Mouse (Mus musculus) adrenal gland (tissue): ENCODE results near the gene Cmtm2b.
"Not testable (repeated sequence)": the region's sequence is repeated elsewhere in the genome, so short reads cannot be mapped to it uniquely, and the experiment has no call there.

Source experiments
- intact Hi-C: fragments of 180-260 bp; cut with DNase I; formaldehyde crosslinking; loops from one replicate; pipeline ENCODE4 v1.15.1; 2025
- long read RNA-seq, 2 experiments: library from polyadenylated mRNA; unstranded; transcript quantifications; one replicate each; pipeline ENCODE4 v2.0.0; 2020; ENCODE audit warnings: borderline replicate concordance in 1 of 2; ENCODE audit not compliant: insufficient replicate concordance in 1 of 2

Cmtm2b gene
- long read RNA-seq, experiment 1, result 0 reads
- long read RNA-seq, experiment 2, partial matches to known transcripts, result 0 of 1 reads
- long read RNA-seq, experiment 2, other reads (novel, unspliced or antisense), result 1 of 1 reads

GRCm38 (mm10) chr8:104321930-104322329 lies at the start of gene Cmtm2b:
TSS of gene Cmtm2b (plus strand) at chr8:104322230.
- intact Hi-C loops, result not testable (repeated sequence)

GRCm38 (mm10) chr8:104293081-104293480 lies 28.9 kb upstream of the Cmtm2b start, which contains the start of gene Cmtm2a:
TSS of gene Cmtm2a (minus strand) at chr8:104293181.
- intact Hi-C loops, result not testable (repeated sequence)

DNA sequence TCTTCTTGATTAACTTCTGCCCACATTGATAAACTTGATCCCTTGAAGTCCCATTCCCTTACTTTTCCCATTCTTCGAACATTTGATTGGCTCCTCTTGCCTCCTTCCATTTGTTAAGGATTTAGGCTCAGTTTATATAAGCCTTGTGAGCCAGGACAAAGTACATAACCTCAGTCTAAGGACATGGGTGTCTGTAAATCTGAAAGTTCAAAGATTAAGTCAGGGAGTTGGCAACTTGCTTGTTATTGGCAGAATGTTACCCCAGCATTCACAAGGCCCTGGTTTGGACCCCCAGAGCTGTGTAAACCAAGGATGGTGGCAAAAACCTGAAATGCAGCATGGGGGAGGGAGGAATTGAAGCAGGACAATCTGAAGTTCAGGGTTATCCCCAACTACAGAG lies 27.6 kb upstream of the Cmtm2b start:
- intact Hi-C loops, result no loop called here

GRCm38 (mm10) chr8:104301577-104301976 lies 20.5 kb upstream of the Cmtm2b start:
- intact Hi-C loops, result not testable (repeated sequence)

DNA sequence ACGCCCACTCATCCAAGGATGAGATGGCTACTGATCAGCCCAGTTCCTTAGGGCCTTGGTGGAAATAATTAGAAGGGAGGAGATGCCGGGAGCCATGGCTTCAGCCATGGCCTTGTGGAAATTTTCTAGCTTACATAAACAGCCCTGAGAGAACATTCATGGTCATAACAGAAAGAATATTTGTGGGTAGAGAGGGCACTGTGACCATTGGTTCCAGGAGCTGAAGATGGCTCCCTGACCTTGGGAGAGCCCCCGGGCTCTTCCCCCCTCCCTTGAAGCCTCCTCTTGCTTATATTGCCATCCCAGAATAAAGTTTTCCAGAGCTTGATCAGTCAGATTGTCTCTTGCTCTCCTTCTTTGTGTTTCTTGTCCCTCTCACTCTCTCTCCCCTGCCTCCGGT lies 19.5 kb upstream of the Cmtm2b start:
- intact Hi-C loops, result not testable (repeated sequence)

- intact Hi-C loops, result no loop called here
Observed at GRCm38 (mm10) chr8:104304962-104305361, 17.1 kb upstream of the Cmtm2b start.

DNA sequence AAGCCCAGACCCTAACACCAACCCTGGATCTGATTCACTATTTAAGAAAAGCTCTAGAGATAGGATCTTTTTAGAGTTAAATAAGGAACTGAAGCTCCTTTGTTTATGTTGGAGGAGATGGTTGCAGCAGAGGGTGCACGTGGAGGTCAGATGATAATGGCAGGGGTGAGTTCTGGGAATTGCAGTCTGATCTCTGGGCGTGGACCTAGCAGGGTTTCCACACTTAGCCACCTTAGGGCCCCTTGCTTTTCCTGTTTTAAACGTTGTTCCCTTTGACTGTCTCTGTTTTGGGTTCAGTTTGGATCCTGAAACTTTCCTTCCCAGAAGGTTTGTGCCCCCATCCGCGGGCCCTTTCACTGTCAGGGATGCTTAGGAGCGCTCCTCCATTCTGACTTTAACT lies 13.7 kb upstream of the Cmtm2b start:
- intact Hi-C loops, result not testable (repeated sequence)

DNA sequence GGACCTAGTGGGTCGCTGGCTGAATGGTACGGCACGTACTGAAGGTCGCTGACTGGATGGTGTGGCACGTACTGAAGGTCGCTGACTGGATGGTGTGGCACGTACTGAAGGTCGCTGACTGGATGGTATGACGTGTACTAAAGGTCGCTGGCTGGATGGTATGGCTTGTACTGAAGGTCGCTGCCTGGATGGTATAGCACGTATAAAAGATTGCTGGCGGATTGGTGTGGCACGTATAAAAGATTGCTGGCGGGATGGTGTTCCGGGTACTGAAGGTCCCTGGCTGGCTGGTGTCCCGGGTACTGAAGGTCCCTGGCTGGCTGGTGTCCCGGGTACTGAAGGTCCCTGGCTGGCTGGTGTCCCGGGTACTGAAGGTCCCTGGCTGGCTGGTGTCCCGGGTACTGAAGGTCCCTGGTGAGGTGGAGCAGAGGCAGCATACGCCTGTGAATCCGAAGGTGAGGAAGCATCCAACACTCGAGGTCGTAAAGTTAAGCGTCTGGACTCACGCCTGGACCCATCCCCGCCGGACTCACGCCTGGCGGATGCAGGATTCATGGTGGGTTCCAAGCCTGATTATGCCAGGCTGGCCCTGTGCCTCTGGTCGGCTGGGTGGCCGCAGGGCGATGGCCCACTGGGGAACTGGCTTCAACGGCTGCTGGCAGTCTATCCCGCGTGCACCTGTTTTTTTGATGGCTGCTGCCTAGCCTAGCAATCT lies 12.4 kb upstream of the Cmtm2b start, which contains the start of the genes Gm45711 and Cmtm1:
TSS of gene Gm45711 (minus strand) at position 641 of the 715 bp plus-strand sequence.
TSS of gene Cmtm1 (minus strand) at position 705 of the 715 bp plus-strand sequence.
- intact Hi-C loops, result not testable (repeated sequence)

- intact Hi-C loops, result not testable (repeated sequence)
Observed at GRCm38 (mm10) chr8:104312023-104312422, 10.0 kb upstream of the Cmtm2b start.

- intact Hi-C loops, result no loop called here
Observed at GRCm38 (mm10) chr8:104313311-104313710, 8.7 kb upstream of the Cmtm2b start.

GRCm38 (mm10) chr8:104321267-104321666 lies 763 bp upstream of the Cmtm2b start, which contains the start of gene Gm11020:
TSS of gene Gm11020 (plus strand) at chr8:104321567.
- intact Hi-C loops, result not testable (repeated sequence)

DNA sequence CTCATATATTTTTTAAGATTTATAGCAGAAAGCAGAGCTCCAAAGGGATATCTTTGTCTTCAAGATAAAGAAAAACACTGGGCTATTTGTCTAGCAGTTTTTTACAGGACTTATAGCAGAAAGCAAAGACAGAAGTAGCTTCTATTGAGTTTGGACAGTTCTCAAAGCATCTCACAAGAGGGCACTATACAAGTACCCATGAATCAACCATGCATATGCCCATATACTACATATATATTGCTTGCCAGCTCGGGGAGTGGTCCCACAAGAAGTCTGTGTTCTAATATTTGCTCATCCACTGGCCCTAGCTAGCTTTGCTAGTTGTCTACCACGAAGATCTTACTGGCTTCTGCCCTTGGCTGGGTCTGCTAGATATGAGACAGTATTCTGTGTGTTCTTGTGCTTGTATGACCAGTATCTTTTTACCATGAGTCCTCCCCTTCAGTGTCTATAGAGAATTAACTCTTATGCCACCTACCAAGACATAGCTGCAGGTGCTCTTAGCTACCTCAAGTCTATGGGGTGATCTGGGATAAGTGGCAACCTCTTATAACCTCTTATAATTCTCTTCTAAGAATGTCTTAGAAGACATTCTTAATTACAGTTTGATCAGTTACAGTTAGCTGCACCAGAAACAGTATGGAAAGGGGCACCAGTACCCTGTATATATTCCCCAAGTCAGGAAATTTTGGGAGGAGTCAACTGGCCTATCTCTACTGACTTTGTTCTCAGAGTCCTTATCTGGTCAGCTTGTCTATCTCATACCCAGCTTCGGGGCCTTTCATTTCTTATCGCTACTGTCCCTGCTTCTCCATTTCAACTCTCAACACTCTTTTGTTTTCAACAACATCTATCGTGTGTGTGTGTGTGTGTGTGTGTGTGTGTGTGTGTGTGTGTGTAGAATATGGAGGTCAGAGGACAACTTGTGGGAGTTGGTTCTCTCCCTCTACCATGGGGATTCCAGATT lies 10.9 kb downstream of the Cmtm2b start:
- intact Hi-C loops, result no loop called here

DNA sequence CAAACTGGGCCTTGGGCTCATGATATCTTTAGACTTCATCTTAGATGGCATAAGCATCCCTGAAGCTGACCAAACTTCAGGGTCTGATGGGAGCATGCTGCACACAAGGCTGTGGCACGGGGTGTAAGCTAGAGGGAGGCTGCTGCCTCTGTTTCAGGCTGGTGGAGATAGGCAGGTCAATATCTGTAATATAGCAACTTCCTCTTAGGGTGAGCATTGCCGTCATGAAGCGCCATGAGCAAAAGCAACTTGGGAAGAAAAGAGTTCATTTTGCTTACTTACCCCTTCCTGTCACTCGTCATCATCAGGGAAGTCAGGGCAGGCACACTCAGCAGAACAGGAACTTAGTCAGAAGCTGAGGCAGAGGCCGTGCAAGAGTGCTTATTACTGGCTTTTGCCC lies 11.8 kb downstream of the Cmtm2b start:
- intact Hi-C loops, result no loop called here

- intact Hi-C loops, result no loop called here
Observed at GRCm38 (mm10) chr8:104334196-104334595, 12.2 kb downstream of the Cmtm2b start.

GRCm38 (mm10) chr8:104336806-104337205 lies 14.8 kb downstream of the Cmtm2b start:
- intact Hi-C loops, result no loop called here

- intact Hi-C loops, result no loop called here
Observed at GRCm38 (mm10) chr8:104337890-104338289, 15.9 kb downstream of the Cmtm2b start.

DNA sequence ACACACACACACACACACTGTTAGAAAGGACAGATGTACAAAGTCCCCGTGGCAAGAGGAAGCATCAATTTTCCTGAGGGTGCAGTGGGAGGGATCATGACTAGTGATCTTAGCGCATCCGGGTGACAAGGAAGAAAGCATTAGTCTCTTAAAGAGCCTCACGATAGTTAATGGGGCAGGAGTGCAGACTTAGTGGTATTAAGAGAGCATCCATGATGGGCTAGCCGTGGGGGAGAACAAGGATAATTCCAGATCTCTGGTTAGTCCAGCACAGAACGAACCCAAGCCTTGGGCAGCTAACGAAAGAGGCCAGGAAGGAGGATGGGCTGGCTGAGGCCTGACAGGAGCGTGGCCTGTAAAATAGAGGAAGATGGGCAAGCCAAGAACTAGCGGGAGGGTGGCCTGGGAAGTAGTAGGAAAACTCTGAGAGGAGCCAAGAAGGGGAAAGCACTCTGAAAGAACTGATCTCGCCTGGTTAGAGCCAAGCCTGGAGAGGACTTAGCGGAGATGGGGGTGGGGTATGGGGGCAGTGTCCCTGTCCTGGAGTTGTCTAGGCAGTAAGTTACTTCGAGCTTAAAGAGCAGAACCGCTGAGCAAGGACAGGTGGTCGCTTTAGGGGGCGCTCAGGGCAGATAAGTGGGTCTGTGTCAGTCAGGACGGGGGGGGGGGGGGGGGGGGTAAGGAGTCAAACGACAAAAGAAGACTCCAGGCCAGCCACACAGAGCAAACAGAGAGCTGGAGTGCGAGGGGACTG lies 17.4 kb downstream of the Cmtm2b start, which contains the start of gene Cmtm3:
TSS of gene Cmtm3 (plus strand) at position 182 of the 754 bp plus-strand sequence.
- intact Hi-C loops, result no loop called here

GRCm38 (mm10) chr8:104339983-104340232 lies 17.9 kb downstream of the Cmtm2b start:
- intact Hi-C loops, result loop anchor here (5.0 to 10.0 kb wide), 3 partner anchors 57 to 195 kb away; partner anchors contain the start of genes Cklf and Cmtm4

DNA sequence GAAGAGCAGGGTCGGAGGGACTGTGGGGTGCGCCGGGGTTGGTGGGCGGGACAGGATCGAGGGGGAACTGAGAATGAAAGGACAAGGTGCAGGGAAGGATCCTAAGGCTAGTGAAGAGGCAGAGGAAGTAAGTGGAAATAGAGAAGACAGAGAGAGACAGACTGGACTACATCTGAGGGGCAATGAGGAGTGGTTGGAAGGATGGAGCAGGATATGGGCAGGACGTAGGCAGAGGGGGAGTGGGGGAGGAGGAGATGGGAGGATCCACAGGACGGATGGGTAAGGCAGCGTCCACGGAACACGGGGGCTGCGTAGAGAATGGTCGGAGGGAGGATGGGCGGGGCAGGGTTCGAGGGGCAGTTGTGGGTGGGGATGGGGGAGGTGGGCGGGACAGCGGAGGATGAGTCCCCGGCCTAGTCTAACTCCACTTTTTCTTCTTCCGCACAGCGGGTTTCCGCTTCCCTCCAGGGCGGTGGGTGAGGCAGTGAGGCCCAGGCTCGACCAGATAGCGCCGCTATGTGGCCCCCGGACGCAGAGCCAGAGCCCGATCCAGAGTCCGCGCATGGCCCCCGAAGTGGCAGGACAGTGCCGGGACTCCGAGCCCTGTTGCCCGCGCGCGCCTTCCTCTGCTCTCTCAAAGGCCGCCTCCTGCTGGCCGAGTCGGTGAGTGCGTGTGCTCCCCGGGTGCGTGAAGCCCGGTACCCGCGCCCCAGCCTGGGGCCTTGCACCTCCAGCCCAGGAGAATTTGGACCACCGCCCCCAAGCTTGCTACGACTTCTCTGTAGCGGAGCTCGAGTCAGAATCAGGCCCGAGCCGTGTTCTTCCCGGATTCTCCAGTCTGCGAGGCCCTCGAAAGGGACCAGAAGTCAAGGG lies 18.4 kb downstream of the Cmtm2b start:
- intact Hi-C loops, result loop anchor here (5.0 to 10.0 kb wide), 3 partner anchors 57 to 196 kb away; partner anchors contain the start of genes Cklf and Cmtm4

- intact Hi-C loops, result loop anchor here (5.0 to 10.0 kb wide), 3 partner anchors 56 to 196 kb away; partner anchors contain the start of genes Cklf and Cmtm4
Observed at GRCm38 (mm10) chr8:104341106-104341561, 19.1 kb downstream of the Cmtm2b start.
